ENCODE assay signal across 11 mouse cellular contexts in the genomic region with DNA sequence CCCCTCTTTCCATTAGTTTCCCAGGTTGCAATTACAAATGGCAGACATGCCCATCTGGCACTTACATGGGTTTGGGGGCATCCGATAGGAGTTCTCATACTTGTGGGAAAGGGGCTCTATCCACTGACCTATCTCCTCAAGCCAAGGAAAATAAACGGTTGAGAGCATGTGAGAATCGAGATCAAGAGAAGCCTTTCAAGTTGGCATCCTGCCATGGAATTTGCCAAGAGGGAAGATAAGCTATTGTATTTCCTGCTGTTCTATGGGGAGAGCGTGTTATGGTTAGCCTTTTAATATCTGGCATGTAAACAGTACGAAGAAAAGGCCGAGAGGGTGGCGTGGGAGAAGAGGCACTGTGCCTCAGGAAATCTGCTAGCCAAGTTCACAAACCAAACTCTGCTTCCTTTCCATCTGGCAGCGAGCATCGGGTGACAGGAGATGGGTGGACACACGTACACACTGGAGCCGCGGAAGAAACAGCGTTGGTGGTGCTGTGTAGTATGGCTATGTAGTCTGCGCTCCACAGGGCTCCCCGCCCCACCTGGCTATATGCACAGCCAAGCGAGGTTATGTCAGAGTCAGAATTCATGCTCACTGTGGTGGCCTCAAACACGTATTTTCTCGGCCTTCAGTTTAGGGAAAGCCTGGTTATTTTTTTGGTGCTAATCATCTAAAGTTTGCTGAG. TPM values are rescaled to one million over a fixed set of nuclear protein-coding genes. Genes with fewer than 3 reads are reported as not detected.
A peak's percentile ranks its signal among the peaks of the same experiment; 100 is the strongest.
DNase-seq lines count a peak whose midpoint lies in the region; ATAC-seq lines count a peak whose summit lies in the region.
"Had no signal": no experiment of that assay in that cellular context is flagged by ENCODE, and none has a peak within 500 bp of the region (broad histone marks: within the 10 kb centered on the region; RNA-seq: fewer than 3 reads in every experiment).

No protein-coding gene starts in this region.

- no peaks in the 10 kb centered on the region for H3K9me3 ChIP-seq in forebrain, embryonic 14.5 days (replicated peaks; ENCODE audit: control insufficient read depth, low read length)
- no peaks in the 10 kb centered on the region for H3K9me3 ChIP-seq in forebrain, embryonic 13.5 days (replicated peaks)
- H3K9me3 ChIP-seq in midbrain, embryonic 14.5 days (ENCODE audit: control insufficient read depth, low read length): no peaks in the 10 kb centered on the region
- H3K9me3 ChIP-seq in midbrain, embryonic 10.5 days (replicated peaks): no peaks in the 10 kb centered on the region
- no peaks in the 10 kb centered on the region for H3K9me3 ChIP-seq in stomach, embryonic 14.5 days (ENCODE audit: control insufficient read depth, low read depth, low read length)
- H3K9me3 ChIP-seq: hindbrain, embryonic 15.5 days; midbrain, embryonic 13.5 days had no signal

- ATAC-seq in forebrain, embryonic 14.5 days: no peak
- ATAC-seq in forebrain, embryonic 13.5 days: no peak
- no peak for ATAC-seq in midbrain, embryonic 14.5 days (ENCODE audit: low FRiP score, low TSS enrichment)
- ATAC-seq in stomach, embryonic 14.5 days (ENCODE audit: insufficient number of reproducible peaks, insufficient read depth, low FRiP score, low read depth): peak; percentile 23; the same call in 1 of the 2 replicates
- ATAC-seq: forebrain, postnatal 0 days; midbrain, embryonic 13.5 days had no signal

- no peaks in the 10 kb centered on the region for H3K36me3 ChIP-seq in forebrain, embryonic 14.5 days (ENCODE audit: control insufficient read depth, insufficient read depth, low read length)
- H3K36me3 ChIP-seq in forebrain, embryonic 13.5 days (ENCODE audit: poor library complexity, severe bottlenecking): no peaks in the 10 kb centered on the region
- no peaks in the 10 kb centered on the region for H3K36me3 ChIP-seq in midbrain, embryonic 14.5 days (ENCODE audit: control insufficient read depth, insufficient read depth, low read length)
- no peaks in the 10 kb centered on the region for H3K36me3 ChIP-seq in midbrain, embryonic 10.5 days
- no peaks in the 10 kb centered on the region for H3K36me3 ChIP-seq in stomach, embryonic 14.5 days (ENCODE audit: control insufficient read depth, insufficient read depth, low read length)
- H3K36me3 ChIP-seq: hindbrain, embryonic 15.5 days; midbrain, embryonic 13.5 days had no signal

- no peaks in the 10 kb centered on the region for H3K27me3 ChIP-seq in forebrain, embryonic 14.5 days (replicated peaks; ENCODE audit: control insufficient read depth, insufficient read depth, low read length)
- no peaks in the 10 kb centered on the region for H3K27me3 ChIP-seq in forebrain, embryonic 13.5 days
- no peaks in the 10 kb centered on the region for H3K27me3 ChIP-seq in midbrain, embryonic 14.5 days (ENCODE audit: control insufficient read depth, insufficient read depth, low read length)
- no peaks in the 10 kb centered on the region for H3K27me3 ChIP-seq in midbrain, embryonic 10.5 days (ENCODE audit: low read depth, poor library complexity, severe bottlenecking)
- H3K27me3 ChIP-seq in stomach, embryonic 14.5 days (ENCODE audit: control insufficient read depth, insufficient read depth, low read length): no peaks in the 10 kb centered on the region
- H3K27me3 ChIP-seq: hindbrain, embryonic 15.5 days; midbrain, embryonic 13.5 days had no signal

- no peak overlapping the region for H3K4me2 ChIP-seq in forebrain, embryonic 14.5 days (ENCODE audit: low read length)
- H3K4me2 ChIP-seq in forebrain, embryonic 13.5 days: no peak overlapping the region
- no peak overlapping the region for H3K4me2 ChIP-seq in midbrain, embryonic 14.5 days (ENCODE audit: low read length)
- no peak overlapping the region for H3K4me2 ChIP-seq in stomach, embryonic 14.5 days (replicated peaks; ENCODE audit: low read depth, low read length)
- H3K4me2 ChIP-seq: hindbrain, embryonic 15.5 days; midbrain, embryonic 13.5 days had no signal

- no peaks in the 10 kb centered on the region for H3K4me1 ChIP-seq in forebrain, embryonic 14.5 days (ENCODE audit: control insufficient read depth, insufficient read depth, low read length)
- no peaks in the 10 kb centered on the region for H3K4me1 ChIP-seq in forebrain, embryonic 13.5 days
- H3K4me1 ChIP-seq in midbrain, embryonic 14.5 days (ENCODE audit: control insufficient read depth, insufficient read depth, low read length): no peaks in the 10 kb centered on the region
- H3K4me1 ChIP-seq in midbrain, embryonic 10.5 days: peaks cover 3% of the 10 kb centered on the region
- peaks cover 4% of the 10 kb centered on the region; the same call in 1 of the 2 replicates for H3K4me1 ChIP-seq in stomach, embryonic 14.5 days (ENCODE audit: control insufficient read depth, insufficient read depth, low read length)
- H3K4me1 ChIP-seq: hindbrain, embryonic 15.5 days; midbrain, embryonic 13.5 days had no signal

- H3K4me3 ChIP-seq in forebrain, embryonic 14.5 days (ENCODE audit: low read depth, low read length): no peak overlapping the region
- H3K4me3 ChIP-seq in forebrain, embryonic 13.5 days: no peak overlapping the region
- H3K4me3 ChIP-seq in midbrain, embryonic 14.5 days (replicated peaks; ENCODE audit: low read depth, low read length): no peak overlapping the region
- H3K4me3 ChIP-seq in midbrain, embryonic 10.5 days: no peak overlapping the region
- no peak overlapping the region for H3K4me3 ChIP-seq in stomach, embryonic 14.5 days (ENCODE audit: low read depth, low read length)
- H3K4me3 ChIP-seq: hindbrain, embryonic 15.5 days; midbrain, embryonic 13.5 days had no signal

- 86% methylated on average over 18 of the region's 18 CpGs for WGBS in forebrain, embryonic 14.5 days
- WGBS in forebrain, embryonic 13.5 days: 88% methylated on average over 18 of the region's 18 CpGs
- WGBS in midbrain, embryonic 14.5 days: 88% methylated on average over 18 of the region's 18 CpGs
- WGBS in midbrain, embryonic 10.5 days: 90% methylated on average over 18 of the region's 18 CpGs
- WGBS in stomach, embryonic 14.5 days: 56% methylated on average over 18 of the region's 18 CpGs

- no peak overlapping the region for H3K9ac ChIP-seq in forebrain, embryonic 14.5 days (ENCODE audit: low read length)
- no peak overlapping the region for H3K9ac ChIP-seq in forebrain, embryonic 13.5 days
- H3K9ac ChIP-seq in midbrain, embryonic 14.5 days (replicated peaks; ENCODE audit: low read length): no peak overlapping the region
- no peak overlapping the region for H3K9ac ChIP-seq in stomach, embryonic 14.5 days (replicated peaks; ENCODE audit: low read depth, low read length)
- H3K9ac ChIP-seq: forebrain, postnatal 0 days; hindbrain, embryonic 15.5 days; midbrain, embryonic 13.5 days had no signal

- H3K27ac ChIP-seq in forebrain, embryonic 14.5 days (ENCODE audit: low read depth, low read length): no peak overlapping the region
- H3K27ac ChIP-seq in forebrain, embryonic 13.5 days: no peak overlapping the region
- no peak overlapping the region for H3K27ac ChIP-seq in midbrain, embryonic 14.5 days (replicated peaks; ENCODE audit: low read depth, low read length)
- H3K27ac ChIP-seq in midbrain, embryonic 10.5 days (replicated peaks): no peak overlapping the region
- no peak overlapping the region for H3K27ac ChIP-seq in stomach, embryonic 14.5 days (ENCODE audit: low read length)
- H3K27ac ChIP-seq: hindbrain, embryonic 15.5 days; midbrain, embryonic 13.5 days had no signal

- peak; percentile 29 for DNase-seq in forebrain, embryonic 14.5 days (ENCODE audit: low spot score)
- DNase-seq in midbrain, embryonic 14.5 days: peak; percentile 17
- no peak for DNase-seq in midbrain, embryonic 10.5 days (ENCODE audit: low spot score)
- peak; percentile 13 to 16 for DNase-seq in kidney, postnatal 36 days
- DNase-seq in thymus, postnatal 0 days (ENCODE audit: low spot score): no peak
- DNase-seq in c-Kit-positive CD71-positive TER-119-positive erythroid progenitor cells, embryonic 14.5 days (ENCODE audit: low spot score): no peak
- DNase-seq: forebrain, postnatal 0 days had no signal

RNA-seq across cellular contexts. Expression of a gene that starts 40.9 kb away (rescaled TPM):
- polyA plus RNA-seq in forebrain, embryonic 14.5 days (2014; fragmentation: Nextera tagmentation; extraction: Ambion mirVana): 45.3 and 58.8 TPM in 2 replicates
- polyA plus RNA-seq in forebrain, embryonic 13.5 days (2015; fragmentation: Nextera tagmentation; extraction: Ambion mirVana): 38.4 and 40.2 TPM in 2 replicates
- polyA plus RNA-seq in midbrain, embryonic 14.5 days (2014; fragmentation: Nextera tagmentation; extraction: Ambion mirVana): 52.2 and 63.2 TPM in 2 replicates
- polyA plus RNA-seq in midbrain, embryonic 10.5 days (2016; fragmentation: Nextera tagmentation; extraction: Ambion mirVana): 25.4 and 29.1 TPM in 2 replicates
- polyA plus RNA-seq in stomach, embryonic 14.5 days (2014; fragmentation: Nextera tagmentation; extraction: Ambion mirVana): 30.4 and 31.2 TPM in 2 replicates
- 8.9 and 10.5 TPM in 2 replicates for polyA plus RNA-seq in thymus, postnatal 0 days (2015; fragmentation: Nextera tagmentation; extraction: Ambion mirVana)

Comparison
In these comparisons a context has a peak if more than half of its experiments do, and no peak if none do; other contexts are left out.
1. DNase-seq: peak in forebrain, embryonic 14.5 days (single experiment), midbrain, embryonic 14.5 days (single experiment) and kidney, postnatal 36 days (2 of 2); none in midbrain, embryonic 10.5 days (single experiment), thymus, postnatal 0 days (single experiment) and c-Kit-positive CD71-positive TER-119-positive erythroid progenitor cells, embryonic 14.5 days (single experiment).